Mouse (Mus musculus) kidney, embryonic 16.5 days (tissue): Measurements from ENCODE around the gene Etnppl. TPM values are rescaled to one million over a fixed set of nuclear protein-coding genes. Genes with fewer than 3 reads are reported as not detected.

Experiments used
- ATAC-seq: fragments of 200-750 bp; cut with Nextera tagmentation; 2 replicates; pipeline ENCODE4 v1.8.0; 2017; ENCODE audit warnings: moderate TSS enrichment; ENCODE audit not compliant: low FRiP score, low TSS enrichment
- H3K27ac ChIP-seq: fragments of 300-500 bp; sonication (generic); 2 replicates; pipeline ENCODE4 v1.5.1; 2014; ENCODE audit warnings: low read length
- H3K27me3 ChIP-seq: fragments of 300-500 bp; sonication (generic); 2 replicates; pipeline ENCODE4 v1.6.1; 2014; ENCODE audit warnings: low read length, control low read depth, mixed read lengths; ENCODE audit not compliant: insufficient read depth
- H3K36me3 ChIP-seq: fragments of 300-500 bp; sonication (generic); 2 replicates; pipeline ENCODE4 v1.6.1; 2014; ENCODE audit warnings: low read length, control low read depth, mixed read lengths; ENCODE audit not compliant: insufficient read depth
- H3K4me1 ChIP-seq: fragments of 300-500 bp; sonication (generic); 2 replicates; pipeline ENCODE4 v1.6.1; 2014; ENCODE audit warnings: low read length, control low read depth, mixed read lengths; ENCODE audit not compliant: insufficient read depth
- H3K4me2 ChIP-seq: fragments of 300-500 bp; sonication (generic); replicated peaks from 2 replicates; pipeline ENCODE4 v1.6.1; 2014; ENCODE audit warnings: low read depth, low read length
- H3K4me3 ChIP-seq: fragments of 300-500 bp; sonication (generic); 2 replicates; pipeline ENCODE4 v1.5.1; 2014; ENCODE audit warnings: mild to moderate bottlenecking, low read length
- H3K9ac ChIP-seq: fragments of 300-500 bp; sonication (generic); replicated peaks from 2 replicates; pipeline ENCODE4 v1.6.1; 2014; ENCODE audit warnings: low read length
- H3K9me3 ChIP-seq: fragments of 300-500 bp; sonication (generic); 2 replicates; pipeline ENCODE4 v1.6.1; 2016; ENCODE audit warnings: low read length, control low read depth
- WGBS: fragments of 180-500 bp; shearing (Covaris S2); extraction: QIAGEN DNeasy Blood & Tissue Kit; methylation state at CpG from one replicate; pipeline ENCODE4 v1.1.7; 2014; 5-methylcytosine and 5-hydroxymethylcytosine counted together
- polyA plus RNA-seq: library from polyadenylated mRNA; unstranded; fragments of >200 nt; fragmentation: Nextera tagmentation; extraction: Ambion mirVana; gene quantifications from 2 replicates; pipeline ENCODE4 v1.2.1, GENCODE M21; 2015

The Etnppl gene
- polyA plus RNA-seq, 1 experiment from 2014 or later: 0.91 TPM

DNA sequence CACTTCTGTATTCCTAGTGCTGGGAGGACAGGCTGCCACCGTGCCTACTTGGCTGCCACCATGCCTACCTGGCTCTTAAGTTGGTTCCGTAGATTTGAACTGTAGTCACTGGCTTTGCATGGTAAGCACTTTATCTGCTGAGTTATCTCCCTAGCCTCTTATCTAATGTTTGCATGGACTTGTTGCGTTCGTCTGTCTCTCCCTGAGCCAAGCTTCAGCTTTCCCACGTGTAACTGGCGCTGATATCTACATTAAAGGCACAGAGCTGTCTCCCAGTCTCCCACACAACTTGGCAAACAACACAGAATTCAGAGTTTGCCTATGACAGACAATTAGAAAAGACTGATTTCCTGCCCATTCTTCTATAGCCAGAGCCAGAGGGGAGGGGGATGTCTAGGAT lies 43.4 kb downstream of the Etnppl start:
- Histone ChIP-seq H3K9me3 (no peaks in the 10 kb centered on the region), H3K4me2 (no peak overlapping the region), H3K36me3 (no peaks in the 10 kb centered on the region), H3K27ac (no peak overlapping the region), H3K4me1 (no peaks in the 10 kb centered on the region), H3K4me3 (no peak overlapping the region), H3K9ac (no peak overlapping the region), H3K27me3 (no peaks in the 10 kb centered on the region)
- 72% methylated on average over 6 of the region's 6 CpGs for WGBS
- no peak for ATAC-seq

DNA sequence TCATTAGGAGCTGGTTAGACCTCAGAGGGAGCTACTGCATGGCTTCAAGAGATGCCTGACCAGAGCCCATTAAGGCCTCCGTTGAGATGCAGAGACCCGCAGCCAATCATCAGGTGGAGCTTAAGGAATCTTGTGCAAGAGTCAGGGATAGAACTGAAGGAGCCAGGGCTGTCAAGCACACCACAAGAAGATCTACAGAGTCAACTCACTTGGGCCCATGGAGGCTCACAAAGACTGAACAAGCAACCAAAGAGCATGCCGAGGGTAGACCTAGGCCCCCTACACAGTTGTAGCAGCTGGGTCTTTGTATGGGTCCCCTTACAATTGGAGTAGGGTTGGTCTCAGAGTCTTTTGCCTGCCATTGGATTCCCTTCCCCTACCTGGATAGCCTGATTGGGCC lies 45.2 kb downstream of the Etnppl start:
- Histone ChIP-seq H3K4me1 (no peaks in the 10 kb centered on the region), H3K27ac (no peak overlapping the region), H3K27me3 (no peaks in the 10 kb centered on the region), H3K4me2 (no peak overlapping the region), H3K9me3 (no peaks in the 10 kb centered on the region), H3K9ac (no peak overlapping the region), H3K4me3 (no peak overlapping the region), H3K36me3 (no peaks in the 10 kb centered on the region)
- ATAC-seq: no peak
- 93% methylated on average over 3 of the region's 3 CpGs for WGBS

DNA sequence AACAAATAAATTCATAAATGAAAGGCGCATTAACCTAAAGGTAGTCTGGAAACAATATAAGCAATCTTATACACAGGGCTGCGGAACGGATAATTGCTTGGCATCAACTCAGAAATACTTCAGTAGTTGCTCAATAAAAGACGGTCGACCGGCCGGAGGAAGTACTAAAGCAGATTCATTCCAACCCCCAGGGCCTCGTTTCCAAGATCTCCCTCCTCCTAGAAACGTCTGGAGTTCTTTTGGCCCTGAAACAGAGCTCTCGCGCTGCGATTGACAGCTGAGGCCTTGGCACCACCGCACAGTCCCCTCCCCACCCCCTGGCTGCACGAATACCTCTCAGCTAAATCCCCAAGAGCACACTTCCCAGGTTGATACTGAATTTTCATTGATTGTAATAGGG lies 54.0 kb downstream of the Etnppl start:
- no peaks in the 10 kb centered on the region for H3K36me3 ChIP-seq
- ATAC-seq: no peak
- H3K9ac ChIP-seq: no peak overlapping the region
- H3K27ac ChIP-seq: no peak overlapping the region
- 65% methylated on average over 14 of the region's 14 CpGs for WGBS
- H3K4me3 ChIP-seq: no peak overlapping the region
- H3K4me2 ChIP-seq: no peak overlapping the region
- no peaks in the 10 kb centered on the region for H3K27me3 ChIP-seq
- no peaks in the 10 kb centered on the region for H3K4me1 ChIP-seq
- no peaks in the 10 kb centered on the region for H3K9me3 ChIP-seq

DNA sequence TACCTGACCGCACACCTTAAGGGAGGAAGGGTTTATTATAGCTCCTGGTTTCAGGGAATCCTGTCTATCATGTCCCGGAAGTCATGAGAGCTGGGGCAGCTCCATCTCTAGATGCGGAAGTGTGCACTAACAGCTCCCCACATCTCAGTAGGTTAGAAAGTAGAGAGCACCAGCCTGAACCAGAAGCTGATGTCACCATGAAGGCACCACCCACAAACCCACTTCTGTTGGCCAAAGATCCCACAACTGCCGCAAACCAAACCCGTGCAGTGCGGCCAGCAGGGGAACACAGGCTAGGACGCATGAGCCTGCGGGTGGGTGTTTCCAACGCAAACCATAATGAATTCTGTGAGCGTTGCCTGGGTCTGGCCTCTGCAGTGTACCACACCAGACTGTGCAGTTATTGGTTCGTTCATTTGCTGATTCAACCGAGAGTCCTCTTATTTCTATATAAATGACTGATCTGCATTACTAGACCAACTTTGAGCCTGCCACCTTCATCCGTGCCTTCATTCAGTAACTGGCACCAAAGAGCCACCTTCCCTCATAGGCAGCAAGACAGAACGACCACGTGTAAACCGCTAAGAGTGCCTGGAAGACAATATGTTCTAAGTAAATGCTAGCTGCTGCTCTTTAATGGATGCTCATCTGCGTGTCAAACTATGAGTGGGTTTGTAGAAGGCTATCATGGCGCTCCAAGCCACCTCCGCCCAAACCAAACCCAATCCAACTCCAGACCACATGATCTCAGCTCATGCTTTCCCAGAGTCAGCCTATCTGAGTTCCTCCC lies 60.6 kb downstream of the Etnppl start:
- no peak overlapping the region for H3K27ac ChIP-seq
- no peak overlapping the region for H3K9ac ChIP-seq
- H3K4me3 ChIP-seq: no peak overlapping the region
- ATAC-seq: no peak
- no peak overlapping the region for H3K4me2 ChIP-seq
- no peaks in the 10 kb centered on the region for H3K36me3 ChIP-seq
- WGBS: 94% methylated on average over 19 of the region's 19 CpGs
- H3K27me3 ChIP-seq: no peaks in the 10 kb centered on the region
- no peaks in the 10 kb centered on the region; the same call in 1 of the 2 replicates for H3K9me3 ChIP-seq
- H3K4me1 ChIP-seq: no peaks in the 10 kb centered on the region

- Histone ChIP-seq H3K9ac (no peak overlapping the region), H3K4me2 (no peak overlapping the region), H3K4me3 (no peak overlapping the region), H3K27me3 (no peaks in the 10 kb centered on the region), H3K4me1 (no peaks in the 10 kb centered on the region), H3K36me3 (no peaks in the 10 kb centered on the region), H3K27ac (no peak overlapping the region), H3K9me3 (no peaks in the 10 kb centered on the region; the same call in 1 of the 2 replicates)
- ATAC-seq: no peak
- WGBS: 71% methylated on average over 2 of the region's 2 CpGs
These were observed 64.0 kb downstream of the Etnppl start for GRCm38 (mm10) chr3:130681226-130681625.

- Histone ChIP-seq H3K27me3 (no peaks in the 10 kb centered on the region), H3K9ac (no peak overlapping the region), H3K4me1 (no peaks in the 10 kb centered on the region), H3K4me2 (no peak overlapping the region), H3K9me3 (no peaks in the 10 kb centered on the region; the same call in 1 of the 2 replicates), H3K4me3 (no peak overlapping the region), H3K27ac (no peak overlapping the region), H3K36me3 (no peaks in the 10 kb centered on the region)
- 85% methylated on average over 9 of the region's 9 CpGs for WGBS
- no peak for ATAC-seq
These were observed 64.9 kb downstream of the Etnppl start for GRCm38 (mm10) chr3:130682183-130682582.

- ATAC-seq: no peak
- 81% methylated on average over 8 of the region's 8 CpGs for WGBS
- Histone ChIP-seq H3K9me3 (no peaks in the 10 kb centered on the region), H3K27ac (no peak overlapping the region), H3K4me2 (no peak overlapping the region), H3K36me3 (no peaks in the 10 kb centered on the region), H3K4me1 (no peaks in the 10 kb centered on the region), H3K27me3 (no peaks in the 10 kb centered on the region), H3K4me3 (no peak overlapping the region), H3K9ac (no peak overlapping the region)
These were observed 66.6 kb downstream of the Etnppl start for GRCm38 (mm10) chr3:130683836-130684235.

DNA sequence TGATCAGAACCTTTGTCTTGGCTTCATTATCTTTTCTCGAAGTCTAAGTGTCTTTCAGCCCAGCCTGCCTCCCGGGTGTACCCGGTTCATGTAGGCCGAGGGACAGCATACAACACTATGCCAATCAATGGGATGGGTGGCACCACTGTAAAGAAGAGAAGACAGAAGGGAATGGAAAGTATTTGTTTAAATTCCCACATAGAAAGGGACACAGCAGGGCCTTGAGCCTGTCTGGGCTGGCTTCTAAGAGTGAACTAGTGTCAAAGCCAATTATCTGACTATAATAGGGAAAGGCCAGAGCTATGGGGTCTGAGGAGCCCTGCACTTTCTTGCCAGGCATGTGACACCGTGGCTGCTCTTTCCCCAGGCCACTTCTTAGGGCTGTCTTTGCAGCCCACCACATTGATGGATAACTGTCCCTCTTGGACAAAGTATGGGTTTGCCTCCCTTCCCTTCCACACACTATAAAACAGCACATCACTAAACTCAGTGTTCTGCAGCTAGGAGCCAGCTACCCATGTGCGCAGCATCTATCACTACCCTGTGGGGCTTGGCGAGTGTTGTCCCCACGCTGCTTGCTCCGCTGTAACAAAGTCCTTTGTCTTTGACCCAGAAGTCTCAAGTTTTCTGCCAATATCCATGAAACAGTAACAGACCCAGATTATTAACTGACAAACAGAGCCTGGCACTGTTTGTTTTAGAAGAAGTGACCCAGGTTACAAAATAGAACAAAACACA lies 67.2 kb downstream of the Etnppl start:
- Histone ChIP-seq H3K27ac (no peak overlapping the region), H3K36me3 (no peaks in the 10 kb centered on the region), H3K4me1 (no peaks in the 10 kb centered on the region), H3K27me3 (no peaks in the 10 kb centered on the region), H3K9ac (no peak overlapping the region), H3K9me3 (no peaks in the 10 kb centered on the region), H3K4me2 (no peak overlapping the region), H3K4me3 (no peak overlapping the region)
- peak; percentile 62; the same call in 1 of the 2 replicates for ATAC-seq
- WGBS: 87% methylated on average over 9 of the region's 9 CpGs

- Histone ChIP-seq H3K27me3 (no peaks in the 10 kb centered on the region), H3K36me3 (no peaks in the 10 kb centered on the region), H3K9me3 (no peaks in the 10 kb centered on the region), H3K4me1 (no peaks in the 10 kb centered on the region), H3K9ac (no peak overlapping the region), H3K4me3 (no peak overlapping the region), H3K27ac (no peak overlapping the region), H3K4me2 (no peak overlapping the region)
- no peak for ATAC-seq
- WGBS: 84% methylated on average over 8 of the region's 8 CpGs
These were observed 67.7 kb downstream of the Etnppl start for GRCm38 (mm10) chr3:130685014-130685366.

DNA sequence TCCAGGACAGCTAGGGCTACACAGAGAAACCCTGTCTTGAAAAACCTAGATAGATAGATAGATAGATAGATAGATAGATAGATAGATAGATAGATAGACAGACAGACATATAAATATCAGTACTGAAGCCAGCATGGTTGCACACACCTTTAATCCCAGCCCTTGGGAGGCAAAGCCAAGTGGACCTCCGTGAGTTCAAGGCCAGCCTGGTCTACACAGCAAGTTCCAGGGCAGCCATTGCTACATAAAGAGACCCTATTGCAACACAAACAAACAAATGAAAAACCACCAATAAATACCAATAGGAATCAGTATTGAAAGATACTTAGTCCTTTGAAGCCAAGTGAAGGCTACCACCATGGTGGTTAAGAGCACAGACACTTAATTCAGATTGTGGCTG lies 69.8 kb downstream of the Etnppl start:
- no peak overlapping the region for H3K27ac ChIP-seq
- peaks cover 11% of the 10 kb centered on the region for H3K4me1 ChIP-seq
- H3K4me2 ChIP-seq: no peak overlapping the region
- no peak overlapping the region for H3K4me3 ChIP-seq
- H3K36me3 ChIP-seq: no peaks in the 10 kb centered on the region
- no peak overlapping the region for H3K9ac ChIP-seq
- no peaks in the 10 kb centered on the region for H3K27me3 ChIP-seq
- ATAC-seq: no peak
- H3K9me3 ChIP-seq: no peaks in the 10 kb centered on the region
- 93% methylated on average over 1 of the region's 1 CpGs for WGBS
